Mouse (Mus musculus): ENCODE results near the gene Zfp536.

GRCm38 (mm10) chr7:37565371-37565770 is 208.1 kb downstream of the Zfp536 start:
- TF ChIP-seq POLR2A (IDR thresholded peaks at IDR 0.05; ENCODE audit: borderline replicate concordance, low read depth, low read length) (no peak), CTCF (IDR thresholded peaks at IDR 0.05; ENCODE audit: low read depth, low read length) (no peak)

Data from bone marrow macrophage, adult 2 months (primary cell).